Mouse (Mus musculus): ENCODE data around the gene Maml3.

The Maml3 gene

GRCm38 (mm10) chr3:51705220-51705619, 399.7 kb downstream of the Maml3 start:
- WGBS = 83% methylated on average over 7 of the region's 7 CpGs

GRCm38 (mm10) chr3:51703478-51703877, 401.4 kb downstream of the Maml3 start:
- 88% methylated on average over 8 of the region's 8 CpGs for WGBS

- WGBS = 79% methylated on average over 8 of the region's 8 CpGs
Observed at GRCm38 (mm10) chr3:51702701-51703286, 402.1 kb downstream of the Maml3 start.

- WGBS = 41% methylated on average over 13 of the region's 13 CpGs
Observed at GRCm38 (mm10) chr3:51701950-51702349, 402.9 kb downstream of the Maml3 start.

GRCm38 (mm10) chr3:51701281-51701751, 403.6 kb downstream of the Maml3 start:
- WGBS = under 1% methylated on average over 27 of the region's 27 CpGs

- WGBS = 6% methylated on average over 15 of the region's 15 CpGs
Observed at GRCm38 (mm10) chr3:51700731-51701280, 404.1 kb downstream of the Maml3 start.

- WGBS = 90% methylated on average over 4 of the region's 4 CpGs
Observed at GRCm38 (mm10) chr3:51700123-51700522, 404.8 kb downstream of the Maml3 start.

GRCm38 (mm10) chr3:51697931-51698330, 406.9 kb downstream of the Maml3 start:
- 95% methylated on average over 3 of the region's 3 CpGs for WGBS

- WGBS = 96% methylated on average over 3 of the region's 3 CpGs
Observed at GRCm38 (mm10) chr3:51695713-51696112, 409.2 kb downstream of the Maml3 start.

GRCm38 (mm10) chr3:51694576-51694975, 410.3 kb downstream of the Maml3 start:
- WGBS = 91% methylated on average over 14 of the region's 14 CpGs

GRCm38 (mm10) chr3:51693196-51693595, 411.7 kb downstream of the Maml3 start:
- 78% methylated on average over 10 of the region's 10 CpGs for WGBS

- WGBS = 93% methylated on average over 8 of the region's 8 CpGs
Observed at GRCm38 (mm10) chr3:51688725-51689124, 416.2 kb downstream of the Maml3 start.

GRCm38 (mm10) chr3:51686791-51687190, 418.1 kb downstream of the Maml3 start:
- 81% methylated on average over 6 of the region's 6 CpGs for WGBS

GRCm38 (mm10) chr3:51686316-51686715, 418.6 kb downstream of the Maml3 start:
- WGBS = 94% methylated on average over 6 of the region's 6 CpGs

- 97% methylated on average over 6 of the region's 6 CpGs for WGBS
Observed at GRCm38 (mm10) chr3:51685539-51685938, 419.3 kb downstream of the Maml3 start.

- 87% methylated on average over 3 of the region's 3 CpGs for WGBS
Observed at GRCm38 (mm10) chr3:51674963-51675362, 429.9 kb downstream of the Maml3 start.

- WGBS = 79% methylated on average over 21 of the region's 21 CpGs
Observed at GRCm38 (mm10) chr3:51673408-51674086, 431.3 kb downstream of the Maml3 start.

- WGBS = 81% methylated on average over 4 of the region's 4 CpGs
Observed at GRCm38 (mm10) chr3:51672631-51673030, 432.2 kb downstream of the Maml3 start.

GRCm38 (mm10) chr3:51671071-51671469, 433.8 kb downstream of the Maml3 start:
- WGBS = 90% methylated on average over 1 of the region's 1 CpGs

- WGBS = 93% methylated on average over 5 of the region's 5 CpGs
Observed at GRCm38 (mm10) chr3:51670414-51671070, 434.3 kb downstream of the Maml3 start.

- WGBS = 85% methylated on average over 2 of the region's 2 CpGs
Observed at GRCm38 (mm10) chr3:51668607-51669006, 436.3 kb downstream of the Maml3 start.

GRCm38 (mm10) chr3:51662557-51662956, 442.3 kb downstream of the Maml3 start:
- WGBS = 55% methylated on average over 6 of the region's 6 CpGs

All from cerebral cortex, adult 2 months (tissue).